Mouse (Mus musculus) liver, adult 2 months (tissue): ENCODE results near the gene Cntrob.

Source experiments
- CTCF ChIP-seq: fragments of 200-500 bp; IDR thresholded peaks from 2 replicates; pipeline ENCODE4 v1.5.1; 2011; ENCODE audit warnings: low read depth, low read length, control low read depth
- POLR2A ChIP-seq: fragments of 200-500 bp; IDR thresholded peaks from 2 replicates; pipeline ENCODE4 v1.6.1; 2011; ENCODE audit warnings: low read length, control low read depth; ENCODE audit not compliant: insufficient read depth; ENCODE audit errors: extremely low read depth

GRCm38 (mm10) chr11:69367616-69368355, 44.2 kb upstream of the Cntrob start:
- TF ChIP-seq POLR2A, result no peak
- TF ChIP-seq CTCF, result no peak
